Mouse (Mus musculus): ENCODE results near the gene Man2b1.
"Not testable (repeated sequence)": the region's sequence is repeated elsewhere in the genome, so short reads cannot be mapped to it uniquely, and the experiment has no call there.

Man2b1 gene

GRCm38 (mm10) chr8:85119052-85119981, 36.2 kb downstream of the Man2b1 start:
- no peak for DNase-seq (ENCODE audit: low spot score in 2 of 2)

GRCm38 (mm10) chr8:85120251-85120650, 37.2 kb downstream of the Man2b1 start:
- DNase-seq (ENCODE audit: low spot score in 2 of 2): not testable (repeated sequence)

- DNase-seq (ENCODE audit: low spot score in 2 of 2): no peak
These were observed 39.9 kb downstream of the Man2b1 start, which contains the start of gene Zfp791 for GRCm38 (mm10) chr8:85122995-85123394. Gene Zfp791, minus strand, starts transcription at chr8:85123095.

GRCm38 (mm10) chr8:85123691-85124090, 40.6 kb downstream of the Man2b1 start:
- DNase-seq (ENCODE audit: low spot score in 2 of 2): no peak

- DNase-seq (ENCODE audit: low spot score in 2 of 2): no peak
These were observed 49.3 kb downstream of the Man2b1 start for GRCm38 (mm10) chr8:85132335-85132734.

GRCm38 (mm10) chr8:85135690-85136089, 52.6 kb downstream of the Man2b1 start:
- not testable (repeated sequence) for DNase-seq (ENCODE audit: low spot score in 2 of 2)

GRCm38 (mm10) chr8:85142516-85142915, 59.4 kb downstream of the Man2b1 start:
- no peak for DNase-seq (ENCODE audit: low spot score in 2 of 2)
